Mouse (Mus musculus): ENCODE measurements around the gene Bhmt2. TPM values are rescaled to one million over a fixed set of nuclear protein-coding genes. Genes with fewer than 3 reads are reported as not detected.
A peak's percentile ranks its signal among the peaks of the same experiment; 100 is the strongest.

Bhmt2 gene
- total RNA-seq (2021): 0.90 and 18.5 TPM in 2 replicates
- long read RNA-seq, experiment 1, partial matches to known transcripts: 0 of 1 reads
- long read RNA-seq, experiment 1, other reads (novel, unspliced or antisense): 0 of 1 reads
- long read RNA-seq, experiment 2, transcript Bhmt2-201 (8 exons, 2,467 nt): major isoform, 27 of 39 reads
- long read RNA-seq, experiment 2, partial matches to known transcripts: 10 of 39 reads
- long read RNA-seq, experiment 2, other reads (novel, unspliced or antisense): 2 of 39 reads

DNA sequence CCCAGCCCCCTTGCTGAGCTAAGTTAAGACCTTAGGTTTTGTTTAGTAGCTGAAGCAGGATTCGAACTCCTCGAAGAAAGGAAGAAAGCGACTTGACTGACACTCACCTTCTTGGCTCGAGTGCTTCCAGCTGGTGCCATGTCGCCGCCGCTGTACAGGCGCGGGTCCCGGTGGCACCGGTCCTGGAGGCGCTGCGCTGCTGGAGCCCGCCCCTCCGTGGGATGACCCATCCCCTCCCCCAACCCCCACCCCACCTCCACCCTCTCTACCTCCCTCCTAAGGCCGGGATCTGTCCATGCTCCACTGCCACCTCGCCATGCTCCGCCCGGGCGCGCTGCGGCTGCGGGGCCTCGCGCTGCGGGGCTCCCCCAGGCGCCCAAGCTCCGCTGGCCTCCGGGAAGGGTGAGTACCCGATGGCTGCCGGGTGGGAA, at the start of gene Bhmt2, which contains the start of gene Dmgdh:
Gene Bhmt2 (minus strand): TSS at position 172 of the 431 bp plus-strand sequence.
Gene Dmgdh (plus strand): TSS at position 303 of the 431 bp plus-strand sequence.
- no peak for DNase-seq

DNA sequence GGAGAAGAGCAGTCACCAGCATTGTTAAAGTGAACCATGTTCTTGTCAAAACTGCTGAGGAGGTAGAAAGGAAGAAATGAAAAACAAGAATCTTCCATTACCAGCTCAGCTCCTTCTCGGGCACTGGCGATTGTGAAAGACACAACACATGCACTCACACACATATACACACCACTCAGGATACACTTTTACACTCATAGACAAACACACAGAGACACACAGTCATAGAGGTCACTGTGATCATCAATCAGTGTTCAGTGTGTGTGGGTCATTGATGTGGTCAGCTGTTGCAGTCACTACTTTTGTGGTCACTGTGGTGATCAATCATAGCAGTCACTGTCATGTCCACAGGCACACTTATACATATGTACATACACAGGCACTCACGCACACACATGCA, 49.4 kb upstream of the Bhmt2 start:
- DNase-seq: no peak

GRCm38 (mm10) chr13:93721916-93722315, 47.8 kb upstream of the Bhmt2 start:
- DNase-seq: no peak

GRCm38 (mm10) chr13:93718948-93719347, 44.8 kb upstream of the Bhmt2 start:
- DNase-seq: peak; percentile 83

- no peak for DNase-seq
These were observed 43.0 kb upstream of the Bhmt2 start for GRCm38 (mm10) chr13:93717113-93717512.

DNA sequence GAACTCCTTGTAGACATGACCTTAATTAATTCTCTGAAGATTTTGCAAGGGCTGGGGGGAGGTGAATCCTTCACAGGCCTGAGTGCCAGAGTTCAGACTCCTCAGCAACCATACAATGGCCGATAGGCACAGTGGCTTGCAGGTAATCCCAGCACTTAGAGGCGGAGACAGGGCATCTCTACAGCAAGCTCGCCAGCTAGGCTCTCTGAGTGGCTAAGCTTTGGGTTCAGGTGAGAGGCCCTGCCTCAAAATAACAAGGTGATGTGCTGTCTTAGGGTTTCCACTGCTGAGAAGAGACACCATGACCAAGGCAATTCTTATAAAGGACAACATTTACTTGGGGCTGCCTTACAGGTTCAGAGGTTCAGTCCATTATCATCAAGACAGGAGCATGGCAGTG, 39.7 kb upstream of the Bhmt2 start:
- no peak for DNase-seq

DNA sequence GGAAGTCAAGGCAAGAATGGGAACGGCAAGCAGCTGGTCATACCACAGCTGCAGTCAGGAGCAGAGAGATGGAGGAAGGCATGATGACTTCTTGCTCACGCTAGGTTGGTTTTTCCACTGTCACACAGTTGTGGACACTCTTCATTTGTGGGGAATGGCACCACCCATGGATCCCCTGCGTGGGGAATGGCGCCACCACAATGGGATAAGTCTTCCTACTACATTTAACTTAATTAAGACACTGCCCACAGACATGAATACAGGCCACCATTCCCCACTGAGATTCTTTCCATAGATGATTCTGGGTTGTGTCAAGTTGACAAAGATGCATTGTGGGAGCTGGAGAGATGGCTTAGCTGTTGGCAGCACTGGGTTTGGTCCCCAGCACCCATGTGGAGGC, 38.3 kb upstream of the Bhmt2 start:
- no peak for DNase-seq

- DNase-seq: no peak
These were observed 37.1 kb upstream of the Bhmt2 start for GRCm38 (mm10) chr13:93711226-93711625.

DNA sequence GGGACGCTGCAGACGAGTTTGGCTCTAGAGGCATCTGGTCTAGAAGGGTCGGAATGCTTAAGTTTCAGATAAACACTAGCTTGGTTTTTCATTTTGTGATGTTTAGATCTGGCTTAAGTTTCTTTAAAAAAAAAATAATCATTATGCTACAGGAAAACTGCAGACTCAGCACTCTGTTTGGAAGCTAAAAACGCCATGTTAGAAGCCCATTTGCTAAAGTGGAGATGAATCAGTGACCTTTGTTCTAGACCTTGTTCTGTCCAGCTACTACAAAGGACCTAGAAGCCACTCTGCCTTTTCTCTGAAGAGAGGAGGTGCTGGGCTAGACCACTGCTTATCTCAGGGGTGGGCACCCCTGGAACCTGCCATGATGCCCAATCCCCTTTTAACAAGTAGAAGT, 36.2 kb upstream of the Bhmt2 start:
- DNase-seq: no peak

DNA sequence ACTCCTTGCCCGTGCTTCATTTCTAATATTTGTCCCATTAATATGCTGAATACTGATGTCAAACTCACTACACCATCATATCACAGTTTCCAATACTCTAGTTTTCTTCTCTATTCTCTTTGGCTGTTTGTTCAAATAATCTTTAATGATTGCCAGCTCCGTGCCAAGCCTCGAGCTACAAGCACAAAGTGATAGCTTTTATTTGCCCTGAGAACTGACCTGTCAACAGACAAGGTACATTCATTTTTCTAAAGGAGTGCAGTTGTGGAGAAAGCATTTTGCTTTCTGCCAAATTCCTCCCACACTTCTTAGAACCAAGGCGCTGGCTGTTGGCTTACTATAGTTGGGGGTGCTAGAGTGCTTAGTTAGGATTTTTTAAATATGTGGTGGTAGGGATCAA, 33.2 kb upstream of the Bhmt2 start:
- DNase-seq: no peak

GRCm38 (mm10) chr13:93705697-93706096, 31.6 kb upstream of the Bhmt2 start:
- DNase-seq: no peak

DNA sequence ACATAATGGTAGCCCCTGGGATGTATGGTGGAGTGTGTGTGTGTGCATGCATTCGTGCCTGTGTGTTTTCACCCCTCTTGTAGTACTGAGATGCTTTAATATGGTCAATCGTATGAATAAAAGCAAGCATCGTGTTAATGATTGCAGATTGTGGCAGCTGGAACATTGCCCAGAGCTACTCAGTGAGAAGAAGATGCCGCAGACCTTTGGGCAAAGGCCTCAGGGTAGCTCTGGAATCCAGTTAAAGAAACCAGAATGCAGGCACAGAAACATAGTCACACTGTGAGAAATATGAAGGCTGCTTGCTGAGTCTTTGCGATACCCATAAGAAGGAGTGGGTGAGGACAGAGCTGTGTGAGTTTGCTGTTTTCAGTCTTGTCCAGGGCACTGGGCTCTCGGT, 24.8 kb upstream of the Bhmt2 start:
- DNase-seq: no peak

DNA sequence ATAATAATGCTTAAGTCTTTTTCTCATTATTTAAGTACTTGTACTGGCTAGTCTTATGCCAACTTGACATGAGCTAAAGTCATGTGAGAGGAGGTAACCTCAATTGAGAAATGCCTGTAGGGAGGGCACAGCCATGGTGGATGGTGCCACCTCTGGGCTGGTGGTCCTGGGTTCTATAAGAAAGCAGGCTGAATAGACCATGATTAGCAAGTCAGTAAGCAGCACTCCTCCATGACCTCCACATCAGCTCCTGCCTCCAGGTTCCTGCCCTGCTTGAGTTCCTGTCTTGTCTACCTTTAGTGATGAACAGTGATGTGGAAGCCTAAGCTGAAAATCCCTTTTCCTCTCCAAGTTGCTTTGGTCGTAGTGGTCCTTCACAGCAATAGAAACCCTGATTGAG, 16.7 kb upstream of the Bhmt2 start:
- no peak for DNase-seq

- no peak for DNase-seq
These were observed 15.5 kb upstream of the Bhmt2 start for GRCm38 (mm10) chr13:93689566-93689965.

DNA sequence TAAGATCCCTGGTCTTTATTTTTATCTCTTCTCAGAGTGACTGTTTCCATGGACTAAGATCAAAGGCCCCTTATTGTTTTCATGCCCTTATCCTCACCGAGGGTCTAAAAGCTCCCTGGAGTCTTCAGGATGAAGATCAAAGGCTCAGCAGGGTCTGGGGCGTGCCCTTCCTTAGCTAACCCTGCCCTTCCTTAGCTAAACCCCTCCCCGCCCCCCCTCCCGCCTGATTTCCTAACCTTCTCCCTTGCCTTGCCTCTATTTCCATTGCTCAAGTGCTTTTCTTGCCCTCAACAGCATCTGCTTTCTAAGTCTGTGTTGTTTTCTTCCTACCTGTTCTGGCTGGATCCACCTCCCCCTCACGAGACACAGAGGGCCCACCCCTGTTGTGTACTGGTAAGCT, 13.2 kb upstream of the Bhmt2 start:
- no peak for DNase-seq

GRCm38 (mm10) chr13:93685226-93685625, 11.1 kb upstream of the Bhmt2 start:
- no peak for DNase-seq

GRCm38 (mm10) chr13:93683336-93683735, 9.2 kb upstream of the Bhmt2 start:
- DNase-seq: no peak

GRCm38 (mm10) chr13:93676864-93677263, 2.8 kb upstream of the Bhmt2 start:
- peak; percentile 7 for DNase-seq

DNA sequence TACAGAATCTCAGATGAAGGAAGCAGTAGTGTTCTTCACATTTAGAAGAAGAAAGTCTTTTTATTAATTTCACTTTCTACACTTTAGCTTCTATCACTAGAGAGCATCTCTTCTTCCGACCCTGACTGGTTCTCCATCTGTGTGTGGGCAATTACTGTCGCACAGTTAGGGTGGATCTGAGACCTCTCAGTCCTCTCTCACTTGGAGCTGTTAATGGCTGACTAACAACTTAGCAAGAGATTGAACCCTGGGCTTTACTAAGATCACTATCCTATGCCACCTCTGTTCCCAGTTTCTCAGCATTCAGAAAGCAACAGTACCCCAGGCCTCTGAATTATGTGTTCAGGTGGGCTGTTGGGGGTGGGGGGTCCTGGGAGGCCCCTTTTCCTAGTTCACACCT, 806 bp downstream of the Bhmt2 start:
- DNase-seq: no peak

DNA sequence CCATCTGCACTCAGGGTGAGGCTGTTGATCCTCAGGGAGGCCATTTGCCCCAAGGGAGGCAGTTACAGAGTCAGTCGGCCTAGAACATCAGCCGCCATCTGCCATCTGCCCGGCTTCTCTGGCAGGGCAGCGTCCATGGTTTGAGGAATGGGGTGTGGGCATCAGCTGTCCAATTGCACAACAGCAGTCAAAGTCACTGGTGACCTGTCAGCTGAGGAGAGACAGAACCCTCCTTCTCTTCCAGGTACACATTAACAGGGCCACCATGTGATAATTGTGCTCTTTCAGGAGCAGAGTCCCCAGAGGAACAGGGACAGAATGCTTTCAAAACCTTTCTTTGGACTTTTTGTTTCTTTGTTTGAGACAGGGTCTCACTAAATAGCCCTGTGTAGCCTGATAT, 1.7 kb downstream of the Bhmt2 start:
- DNase-seq: no peak

DNA sequence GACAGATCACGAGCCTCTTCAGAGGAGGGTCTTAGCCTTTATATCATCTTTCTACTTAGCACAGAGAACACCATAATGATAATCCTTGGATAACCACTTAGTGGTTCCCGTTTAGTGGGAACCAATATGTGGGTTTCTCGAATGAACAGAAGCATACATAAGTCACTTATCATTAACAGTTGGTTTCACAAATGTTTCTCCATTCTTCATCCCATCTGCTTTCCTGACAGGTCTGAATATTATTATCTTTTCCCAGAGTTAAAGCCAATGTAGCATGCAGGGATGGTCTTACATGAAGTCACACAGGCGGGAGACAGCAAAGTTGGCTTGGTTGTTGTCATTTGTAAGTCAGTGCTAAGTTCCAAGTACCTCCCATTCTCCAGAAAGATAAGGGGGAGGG, 6.5 kb downstream of the Bhmt2 start:
- DNase-seq: no peak

- DNase-seq: no peak
These were observed 16.2 kb downstream of the Bhmt2 start for GRCm38 (mm10) chr13:93657941-93658340.

DNA sequence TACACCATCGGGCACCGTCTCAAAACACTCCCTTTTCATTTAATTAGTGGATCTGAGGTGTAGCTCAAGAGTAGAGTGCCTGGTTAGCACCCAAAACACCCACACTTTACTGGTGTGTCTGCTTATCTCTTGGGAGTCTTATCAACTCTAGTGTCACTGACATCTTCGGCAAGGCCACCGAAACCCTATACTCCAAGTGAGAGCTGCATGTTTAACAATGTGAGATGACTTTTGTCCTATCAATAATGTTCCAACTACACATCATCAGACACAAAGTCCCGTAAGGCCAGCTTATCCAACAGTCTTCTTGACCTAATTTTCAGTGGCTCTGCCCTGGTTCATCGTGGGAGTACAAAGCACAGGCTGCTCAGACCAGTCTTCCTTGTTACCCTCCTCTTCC, 20.7 kb downstream of the Bhmt2 start:
- DNase-seq: no peak

DNA sequence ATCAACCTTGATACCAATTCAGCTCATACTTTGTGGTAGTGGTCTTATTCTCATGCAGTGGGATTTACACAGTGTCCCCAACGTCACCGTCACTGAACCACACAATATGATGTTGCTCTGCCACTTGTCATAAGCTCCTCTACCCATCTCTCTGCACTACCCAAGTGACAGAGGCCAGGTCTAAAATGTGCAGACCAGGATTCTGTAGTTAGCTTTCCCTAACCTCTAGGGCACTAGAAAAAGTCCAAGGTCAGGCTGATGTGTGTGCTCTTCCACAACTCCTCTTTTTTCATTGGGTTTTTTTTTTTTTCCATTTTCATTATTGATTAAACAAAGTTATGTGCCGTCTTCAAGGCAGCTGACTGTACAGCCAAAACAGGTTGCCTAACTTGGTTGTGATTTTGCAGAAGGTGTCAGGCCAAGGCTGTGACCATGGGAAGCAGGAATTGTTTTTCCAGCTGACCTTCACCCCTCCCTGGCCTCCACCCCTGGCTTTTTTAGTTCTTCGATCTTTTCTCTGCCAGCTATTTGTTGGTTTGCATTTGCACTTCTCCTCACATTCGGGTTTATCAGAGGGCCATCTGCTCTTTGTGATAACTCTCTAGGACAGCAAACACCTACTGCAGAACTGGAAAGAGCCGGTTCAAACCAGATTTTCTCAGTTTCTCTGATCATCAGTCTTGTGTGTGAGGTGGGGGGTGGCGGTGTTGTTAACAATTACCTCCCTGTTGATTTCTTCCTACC, 25.5 kb downstream of the Bhmt2 start:
- DNase-seq: peak; percentile 28

Data from adrenal gland, postnatal 14 days (tissue).